Comparison of ENCODE assay signal across 16 mouse cellular contexts in the genomic region with DNA sequence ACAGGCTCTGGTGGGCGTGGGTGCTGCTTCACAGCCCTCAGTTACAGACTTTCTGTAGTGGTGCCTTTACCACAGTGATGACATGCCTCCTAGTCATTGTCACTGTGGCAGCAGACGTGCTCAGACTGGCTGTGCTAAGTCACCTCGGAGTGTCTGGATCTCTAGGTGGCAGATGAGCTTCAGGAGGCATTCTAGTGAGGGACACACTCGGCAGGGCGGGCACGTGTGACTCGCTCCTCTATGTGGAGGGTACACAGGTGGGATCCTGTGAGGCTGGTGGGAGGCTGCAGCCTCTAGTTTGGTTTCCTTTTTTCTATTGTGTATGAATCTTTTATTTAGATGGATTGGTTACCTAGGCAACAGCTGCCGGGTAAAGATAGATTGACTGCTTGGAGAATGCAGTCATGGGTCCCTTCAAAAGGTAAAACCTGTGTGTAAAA. TPM values are rescaled to one million over a fixed set of nuclear protein-coding genes. Genes with fewer than 3 reads are reported as not detected.
DNase-seq lines count a peak whose midpoint lies in the region; ATAC-seq and TF ChIP-seq lines count a peak whose summit lies in the region.
"Had no signal": no experiment of that assay in that cellular context is flagged by ENCODE, and none has a peak within 500 bp of the region (broad histone marks: within the 10 kb centered on the region; RNA-seq: fewer than 3 reads in every experiment).

No protein-coding gene starts in this region.

- H3K4me3 ChIP-seq in midbrain, embryonic 11.5 days (ENCODE audit: low read depth, low read length), result no peak overlapping the region
- H3K4me3 ChIP-seq in midbrain, embryonic 10.5 days, result no peak overlapping the region
- no peak overlapping the region for H3K4me3 ChIP-seq in forebrain, embryonic 15.5 days
- no peak overlapping the region for H3K4me3 ChIP-seq in hindbrain, postnatal 0 days (ENCODE audit: low read length)
- no peak overlapping the region for H3K4me3 ChIP-seq in stomach, postnatal 0 days (ENCODE audit: low read depth, low read length)
- H3K4me3 ChIP-seq: heart, embryonic 15.5 days; limb, embryonic 13.5 days; neural tube, embryonic 12.5 days had no signal

- H3K9me3 ChIP-seq in midbrain, embryonic 11.5 days (ENCODE audit: control insufficient read depth, low read length), result no peaks in the 10 kb centered on the region
- no peaks in the 10 kb centered on the region for H3K9me3 ChIP-seq in midbrain, embryonic 10.5 days (replicated peaks)
- H3K9me3 ChIP-seq in forebrain, embryonic 15.5 days, result no peaks in the 10 kb centered on the region
- H3K9me3 ChIP-seq in hindbrain, postnatal 0 days (ENCODE audit: low read length), result no peaks in the 10 kb centered on the region
- H3K9me3 ChIP-seq in stomach, postnatal 0 days (ENCODE audit: control insufficient read depth, low read length), result no peaks in the 10 kb centered on the region
- H3K9me3 ChIP-seq: heart, embryonic 15.5 days; limb, embryonic 13.5 days; neural tube, embryonic 12.5 days had no signal

- H3K4me1 ChIP-seq in midbrain, embryonic 11.5 days (ENCODE audit: control insufficient read depth, insufficient read depth, low read length), result peaks cover 7% of the 10 kb centered on the region; the same call in 1 of the 2 replicates
- H3K4me1 ChIP-seq in midbrain, embryonic 10.5 days, result peaks cover 14% of the 10 kb centered on the region
- peaks cover 8% of the 10 kb centered on the region for H3K4me1 ChIP-seq in forebrain, embryonic 15.5 days
- no peaks in the 10 kb centered on the region for H3K4me1 ChIP-seq in hindbrain, postnatal 0 days (ENCODE audit: insufficient read depth, low read length)
- H3K4me1 ChIP-seq in stomach, postnatal 0 days (replicated peaks; ENCODE audit: control insufficient read depth, insufficient read depth), result no peaks in the 10 kb centered on the region
- H3K4me1 ChIP-seq: heart, embryonic 15.5 days had no signal

- H3K4me2 ChIP-seq in midbrain, embryonic 11.5 days, result no peak overlapping the region
- H3K4me2 ChIP-seq in forebrain, embryonic 15.5 days (replicated peaks), result no peak overlapping the region
- H3K4me2 ChIP-seq in hindbrain, postnatal 0 days (ENCODE audit: low read depth, low read length), result no peak overlapping the region
- no peak overlapping the region for H3K4me2 ChIP-seq in stomach, postnatal 0 days (replicated peaks; ENCODE audit: low read depth)
- H3K4me2 ChIP-seq: heart, embryonic 15.5 days; limb, embryonic 13.5 days; neural tube, embryonic 12.5 days had no signal

- no peak for DNase-seq in midbrain, embryonic 11.5 days (ENCODE audit: low spot score, missing footprints)
- DNase-seq in midbrain, embryonic 10.5 days (ENCODE audit: low spot score), result no peak
- DNase-seq in hindbrain, postnatal 0 days (ENCODE audit: low spot score), result peak; percentile 39
- DNase-seq in right cerebral cortex, postnatal 14 days, result peak; percentile 13
- DNase-seq in stomach, postnatal 0 days (ENCODE audit: low spot score), result no peak
- DNase-seq in ovary, postnatal 36 days (ENCODE audit: low spot score), result no peak
- DNase-seq: adrenal gland, adult 8-10 months; cerebellum, adult 9-10 months; kidney, adult 8-10 months; thymus, postnatal 25 days had no signal

- H3K27ac ChIP-seq in midbrain, embryonic 11.5 days (ENCODE audit: low read depth, low read length), result no peak overlapping the region
- H3K27ac ChIP-seq in midbrain, embryonic 10.5 days (replicated peaks), result no peak overlapping the region
- H3K27ac ChIP-seq in forebrain, embryonic 15.5 days (replicated peaks), result peak overlapping the region; percentile 62
- peak overlapping the region; percentile 41 for H3K27ac ChIP-seq in hindbrain, postnatal 0 days
- no peak overlapping the region for H3K27ac ChIP-seq in stomach, postnatal 0 days (replicated peaks)
- H3K27ac ChIP-seq: heart, embryonic 15.5 days; limb, embryonic 13.5 days; neural tube, embryonic 12.5 days had no signal

- no peak for TF ChIP-seq EP300 in stomach, postnatal 0 days (optimal IDR thresholded peaks at IDR 0.05)

- no peak for TF ChIP-seq CTCF in hindbrain, postnatal 0 days (IDR thresholded peaks at IDR 0.05; ENCODE audit: low read depth)
- TF ChIP-seq CTCF in stomach, postnatal 0 days (IDR thresholded peaks at IDR 0.05; ENCODE audit: low read depth), result no peak

- 47% methylated on average over 8 of the region's 8 CpGs for whole genome bisulfite sequencing in midbrain, embryonic 11.5 days
- WGBS in midbrain, embryonic 10.5 days, result 62% methylated on average over 8 of the region's 8 CpGs
- 21% methylated on average over 8 of the region's 8 CpGs for WGBS in forebrain, embryonic 15.5 days
- WGBS in hindbrain, postnatal 0 days, result 42% methylated on average over 8 of the region's 8 CpGs
- 58% methylated on average over 8 of the region's 8 CpGs for WGBS in stomach, postnatal 0 days

- H3K9ac ChIP-seq in midbrain, embryonic 11.5 days (ENCODE audit: low read length), result no peak overlapping the region
- H3K9ac ChIP-seq in forebrain, embryonic 15.5 days (replicated peaks), result no peak overlapping the region
- no peak overlapping the region for H3K9ac ChIP-seq in hindbrain, postnatal 0 days (replicated peaks; ENCODE audit: low read length)
- H3K9ac ChIP-seq in stomach, postnatal 0 days (ENCODE audit: low read length), result no peak overlapping the region
- H3K9ac ChIP-seq: heart, embryonic 15.5 days; limb, embryonic 13.5 days; neural tube, embryonic 12.5 days had no signal

- peak; percentile 44; the same call in 1 of the 2 replicates for ATAC-seq in midbrain, embryonic 11.5 days (ENCODE audit: low FRiP score)
- ATAC-seq in forebrain, embryonic 15.5 days (replicated peaks), result peak; percentile 69
- ATAC-seq in hindbrain, postnatal 0 days, result 0 out of 2 replicates have a peak, but pooled peaks have one; percentile 58
- ATAC-seq in stomach, postnatal 0 days (ENCODE audit: low FRiP score, low TSS enrichment), result no peak
- ATAC-seq: lung, postnatal 0 days had no signal

- H3K36me3 ChIP-seq in midbrain, embryonic 11.5 days (ENCODE audit: control insufficient read depth, insufficient read depth, low read length), result no peaks in the 10 kb centered on the region
- peaks cover 22% of the 10 kb centered on the region for H3K36me3 ChIP-seq in midbrain, embryonic 10.5 days
- peaks cover 2% of the 10 kb centered on the region; the same call in 1 of the 2 replicates for H3K36me3 ChIP-seq in forebrain, embryonic 15.5 days
- H3K36me3 ChIP-seq in hindbrain, postnatal 0 days (ENCODE audit: insufficient read depth, low read length), result no peaks in the 10 kb centered on the region
- H3K36me3 ChIP-seq in stomach, postnatal 0 days (ENCODE audit: control insufficient read depth, insufficient read depth, low read length), result no peaks in the 10 kb centered on the region
- H3K36me3 ChIP-seq: heart, embryonic 15.5 days had no signal

- H3K27me3 ChIP-seq in midbrain, embryonic 11.5 days (ENCODE audit: control insufficient read depth, insufficient read depth, low read length), result no peaks in the 10 kb centered on the region
- H3K27me3 ChIP-seq in midbrain, embryonic 10.5 days (ENCODE audit: low read depth, poor library complexity, severe bottlenecking), result no peaks in the 10 kb centered on the region
- no peaks in the 10 kb centered on the region for H3K27me3 ChIP-seq in forebrain, embryonic 15.5 days
- no peaks in the 10 kb centered on the region for H3K27me3 ChIP-seq in hindbrain, postnatal 0 days (ENCODE audit: insufficient read depth, low read length)
- H3K27me3 ChIP-seq in stomach, postnatal 0 days (ENCODE audit: control insufficient read depth, insufficient read depth, low read length), result no peaks in the 10 kb centered on the region
- H3K27me3 ChIP-seq: heart, embryonic 15.5 days; limb, embryonic 13.5 days; neural tube, embryonic 12.5 days had no signal

RNA-seq across cellular contexts. Expression of gene Vwa3a, which starts 16.3 kb away (rescaled TPM):
- polyA plus RNA-seq in midbrain, embryonic 11.5 days (2014; fragmentation: Nextera tagmentation; extraction: Ambion mirVana), result 0.08 and 0.37 TPM in 2 replicates
- polyA plus RNA-seq in midbrain, embryonic 10.5 days (2016; fragmentation: Nextera tagmentation; extraction: Ambion mirVana), result 0.07 and 0.12 TPM in 2 replicates
- polyA plus RNA-seq in forebrain, embryonic 15.5 days (2015; fragmentation: Nextera tagmentation; extraction: Ambion mirVana), result 0.92 and 1.2 TPM in 2 replicates
- total RNA-seq in hindbrain, postnatal 0 days (2014; rRNA removed), result 2.4 and 2.6 TPM in 2 replicates
- polyA plus RNA-seq in hindbrain, postnatal 0 days (2015; fragmentation: Nextera tagmentation; extraction: Ambion mirVana), result 1.6 and 1.8 TPM in 2 replicates
- 0.21 and 0.29 TPM in 2 replicates for polyA plus RNA-seq in stomach, postnatal 0 days (2015; fragmentation: Nextera tagmentation; extraction: Ambion mirVana)
- total RNA-seq: MEL had no signal

RNA-seq across cellular contexts. Expression of gene Mosmo, which starts 45.4 kb away (rescaled TPM):
- 12.5 and 15.0 TPM in 2 replicates for polyA plus RNA-seq in midbrain, embryonic 11.5 days (2014; fragmentation: Nextera tagmentation; extraction: Ambion mirVana)
- polyA plus RNA-seq in midbrain, embryonic 10.5 days (2016; fragmentation: Nextera tagmentation; extraction: Ambion mirVana), result 11.9 and 13.0 TPM in 2 replicates
- polyA plus RNA-seq in forebrain, embryonic 15.5 days (2015; fragmentation: Nextera tagmentation; extraction: Ambion mirVana), result 14.0 and 15.6 TPM in 2 replicates
- 18.9 and 24.6 TPM in 2 replicates for total RNA-seq in hindbrain, postnatal 0 days (2014; rRNA removed)
- polyA plus RNA-seq in hindbrain, postnatal 0 days (2015; fragmentation: Nextera tagmentation; extraction: Ambion mirVana), result 12.2 and 12.3 TPM in 2 replicates
- polyA plus RNA-seq in stomach, postnatal 0 days (2015; fragmentation: Nextera tagmentation; extraction: Ambion mirVana), result 6.9 and 7.0 TPM in 2 replicates

RNA-seq across cellular contexts. Expression of gene Pdzd9, which starts 52.7 kb away (rescaled TPM):
- polyA plus RNA-seq in midbrain, embryonic 11.5 days (2014; fragmentation: Nextera tagmentation; extraction: Ambion mirVana), result 0.38 and 0.39 TPM in 2 replicates
- 0.24 and 0.41 TPM in 2 replicates for polyA plus RNA-seq in midbrain, embryonic 10.5 days (2016; fragmentation: Nextera tagmentation; extraction: Ambion mirVana)
- polyA plus RNA-seq in forebrain, embryonic 15.5 days (2015; fragmentation: Nextera tagmentation; extraction: Ambion mirVana), result 0.27 and 0.34 TPM in 2 replicates
- 0.99 TPM in 1 of 2 replicates, not detected in the other for total RNA-seq in hindbrain, postnatal 0 days (2014; rRNA removed)
- polyA plus RNA-seq in hindbrain, postnatal 0 days (2015; fragmentation: Nextera tagmentation; extraction: Ambion mirVana), result 0.40 and 0.47 TPM in 2 replicates
- 0.25 and 0.27 TPM in 2 replicates for polyA plus RNA-seq in stomach, postnatal 0 days (2015; fragmentation: Nextera tagmentation; extraction: Ambion mirVana)
- total RNA-seq: adrenal gland, adult 8-10 months had no signal

Comparison
In these comparisons a context has a peak if more than half of its experiments do, and no peak if none do; other contexts are left out.
1. DNase-seq: peak in hindbrain, postnatal 0 days (single experiment) and right cerebral cortex, postnatal 14 days (single experiment); none in midbrain, embryonic 11.5 days (single experiment), midbrain, embryonic 10.5 days (single experiment), stomach, postnatal 0 days (single experiment) and ovary, postnatal 36 days (single experiment).
2. H3K27ac ChIP-seq: peak in forebrain, embryonic 15.5 days (single experiment) and hindbrain, postnatal 0 days (single experiment); none in midbrain, embryonic 11.5 days (single experiment), midbrain, embryonic 10.5 days (single experiment) and stomach, postnatal 0 days (single experiment).